Mouse (Mus musculus): ENCODE measurements around the gene P3h1.

DNA sequence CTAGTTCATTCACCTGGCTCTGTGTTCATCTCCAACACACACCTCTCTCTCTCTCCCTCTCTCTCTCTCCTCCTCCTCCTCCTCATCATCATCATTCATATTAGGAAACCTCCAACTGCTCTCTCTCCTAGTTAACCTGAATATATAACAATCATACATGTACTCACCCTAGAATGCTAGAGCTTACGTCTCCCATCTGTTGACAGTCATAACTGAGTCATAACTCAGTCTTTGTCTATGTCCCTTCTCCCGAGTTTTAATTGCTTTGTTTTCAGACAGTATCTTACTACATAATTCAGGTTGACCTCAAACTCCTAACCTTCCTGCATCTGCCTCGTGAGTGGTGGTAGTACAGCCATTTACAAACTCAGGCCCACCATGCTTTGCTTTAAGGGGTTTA is 41.4 kb upstream of the P3h1 start:
- TF ChIP-seq CTCF (IDR thresholded peaks at IDR 0.05; ENCODE audit: insufficient read depth, low read depth, low read length) (no peak), POLR2A (IDR thresholded peaks at IDR 0.05; ENCODE audit: insufficient read depth, low read depth, low read length) (no peak)

All from olfactory bulb, adult 2 months (tissue).